Mouse (Mus musculus) limb, embryonic 11.5 days (tissue): ENCODE data around the gene Syncrip. TPM values are rescaled to one million over a fixed set of nuclear protein-coding genes. Genes with fewer than 3 reads are reported as not detected.
"Not testable (repeated sequence)": the region's sequence is repeated elsewhere in the genome, so short reads cannot be mapped to it uniquely, and the experiment has no call there.

Source experiments
- ATAC-seq: fragments of 200-750 bp; cut with Nextera tagmentation; 2 replicates; pipeline ENCODE4 v1.8.0; 2017; ENCODE audit warnings: low read depth; ENCODE audit not compliant: insufficient number of reproducible peaks, low FRiP score, low TSS enrichment
- DNase-seq: peaks from one replicate; pipeline ENCODE4 v3.0.0-alpha.2; 2015; ENCODE audit warnings: low spot score
- H3K27ac ChIP-seq: fragments of 300-500 bp; sonication (generic); replicated peaks from 2 replicates; pipeline ENCODE4 v1.5.1; 2014; ENCODE audit warnings: low read depth, mild to moderate bottlenecking, low read length
- H3K27me3 ChIP-seq: fragments of 300-500 bp; sonication (generic); 2 replicates; pipeline ENCODE4 v1.6.1; 2014; ENCODE audit warnings: mild to moderate bottlenecking, low read length, mixed read lengths; ENCODE audit not compliant: control insufficient read depth, insufficient read depth
- H3K36me3 ChIP-seq: fragments of 300-500 bp; sonication (generic); 2 replicates; pipeline ENCODE4 v1.6.1; 2014; ENCODE audit warnings: mild to moderate bottlenecking, low read length, moderate library complexity, mixed read lengths; ENCODE audit not compliant: control insufficient read depth, insufficient read depth
- H3K4me1 ChIP-seq: fragments of 300-500 bp; sonication (generic); 2 replicates; pipeline ENCODE4 v1.6.1; 2014; ENCODE audit warnings: low read length, mixed read lengths; ENCODE audit not compliant: control insufficient read depth, insufficient read depth
- H3K4me2 ChIP-seq: fragments of 300-500 bp; sonication (generic); 2 replicates; pipeline ENCODE4 v1.6.1; 2014; ENCODE audit warnings: low read depth, mild to moderate bottlenecking, moderate library complexity; ENCODE audit not compliant: severe bottlenecking
- H3K4me3 ChIP-seq: fragments of 300-500 bp; sonication (generic); 2 replicates; pipeline ENCODE4 v1.5.1; 2014; ENCODE audit warnings: low read depth, low read length
- H3K9ac ChIP-seq: fragments of 300-500 bp; sonication (generic); 2 replicates; pipeline ENCODE4 v1.6.1; 2014; ENCODE audit warnings: mild to moderate bottlenecking, low read length
- H3K9me3 ChIP-seq: fragments of 300-500 bp; sonication (generic); 2 replicates; pipeline ENCODE4 v1.6.1; 2016; ENCODE audit warnings: low read length; ENCODE audit not compliant: control insufficient read depth
- WGBS: fragments of 180-500 bp; shearing (Covaris S2); extraction: QIAGEN DNeasy Blood & Tissue Kit; methylation state at CpG from one replicate; pipeline ENCODE4 v1.1.7; 2014; 5-methylcytosine and 5-hydroxymethylcytosine counted together
- polyA plus RNA-seq: library from polyadenylated mRNA; unstranded; fragments of >200 nt; fragmentation: Nextera tagmentation; extraction: Ambion mirVana; gene quantifications from 2 replicates; pipeline ENCODE4 v1.2.1, GENCODE M21; 2014

The Syncrip gene
- polyA plus RNA-seq, 1 experiment from 2014 or later, result 138 TPM

- DNase-seq, result no peak
- peak overlapping the region; percentile 65 for H3K4me2 ChIP-seq
- no peak overlapping the region for H3K9ac ChIP-seq
- 23% methylated on average over 1 of the region's 1 CpGs for WGBS
- ATAC-seq, result no peak
- no peaks in the 10 kb centered on the region for H3K27me3 ChIP-seq
- H3K36me3 ChIP-seq, result peaks cover 5% of the 10 kb centered on the region
- H3K4me3 ChIP-seq, result peak overlapping the region; percentile 99
- H3K27ac ChIP-seq, result no peak overlapping the region
- H3K9me3 ChIP-seq, result no peaks in the 10 kb centered on the region
- H3K4me1 ChIP-seq, result peaks cover 5% of the 10 kb centered on the region
These were observed 2.3 kb downstream of the Syncrip start for GRCm38 (mm10) chr9:88480120-88480519.

GRCm38 (mm10) chr9:88476138-88476537 is 6.2 kb downstream of the Syncrip start:
- DNase-seq, result no peak
- Histone ChIP-seq H3K9me3 (no peaks in the 10 kb centered on the region), H3K4me3 (no peak overlapping the region), H3K4me1 (peaks cover 5% of the 10 kb centered on the region), H3K9ac (no peak overlapping the region), H3K27ac (no peak overlapping the region), H3K27me3 (no peaks in the 10 kb centered on the region), H3K36me3 (peaks cover 14% of the 10 kb centered on the region), H3K4me2 (no peak overlapping the region)
- no peak for ATAC-seq
- 69% methylated on average over 1 of the region's 1 CpGs for WGBS

GRCm38 (mm10) chr9:88461017-88461416 is 21.4 kb downstream of the Syncrip start:
- not testable (repeated sequence) for ATAC-seq, H3K27me3 ChIP-seq
- H3K36me3 ChIP-seq, result peaks cover 12% of the 10 kb centered on the region

GRCm38 (mm10) chr9:88439991-88440390 is 42.4 kb downstream of the Syncrip start:
- Histone ChIP-seq H3K4me1 (no peaks in the 10 kb centered on the region), H3K27me3 (no peaks in the 10 kb centered on the region), H3K4me2 (no peak overlapping the region), H3K9ac (no peak overlapping the region), H3K36me3 (no peaks in the 10 kb centered on the region; the same call in 1 of the 2 replicates), H3K9me3 (no peaks in the 10 kb centered on the region), H3K27ac (no peak overlapping the region), H3K4me3 (no peak overlapping the region)
- 31% methylated on average over 5 of the region's 5 CpGs for whole genome bisulfite sequencing
- DNase-seq (no peak), ATAC-seq (no peak)

More at GRCm38 (mm10) chr9:88461017-88461416, 21.4 kb downstream of the Syncrip start:
- H3K9me3 ChIP-seq, H3K4me2 ChIP-seq, H3K27ac ChIP-seq, DNase-seq, H3K9ac ChIP-seq, H3K4me3 ChIP-seq, H3K4me1 ChIP-seq: not testable (repeated sequence)
- WGBS, result 92% methylated on average over 2 of the region's 4 CpGs

- ATAC-seq (no peak), DNase-seq (no peak)
- H3K36me3 ChIP-seq, result no peaks in the 10 kb centered on the region
- no peaks in the 10 kb centered on the region for H3K4me1 ChIP-seq
- H3K27ac ChIP-seq, result peak overlapping the region; percentile 53; the same call in 1 of the 2 replicates
- WGBS, result under 1% methylated on average over 17 of the region's 17 CpGs
- peak overlapping the region; percentile 74 for H3K9ac ChIP-seq
- H3K4me2 ChIP-seq, result peak overlapping the region; percentile 89
- peak overlapping the region; percentile 64 for H3K4me3 ChIP-seq
- H3K27me3 ChIP-seq, result no peaks in the 10 kb centered on the region
- H3K9me3 ChIP-seq, result no peaks in the 10 kb centered on the region
These were observed 43.2 kb downstream of the Syncrip start for GRCm38 (mm10) chr9:88439238-88439600.

- no peaks in the 10 kb centered on the region for H3K36me3 ChIP-seq
- no peaks in the 10 kb centered on the region for H3K27me3 ChIP-seq
- peak within 1 kb of the TSS; percentile 74 for H3K9ac ChIP-seq
- peak within 1 kb of the TSS; percentile 64 for H3K4me3 ChIP-seq
- DNase-seq, result peak; percentile 96
- peak within 1 kb of the TSS; percentile 53 for H3K27ac ChIP-seq
- WGBS, result under 1% methylated on average over 57 of the region's 62 CpGs
- H3K4me1 ChIP-seq, result no peaks in the 10 kb centered on the region
- peak within 1 kb of the TSS; percentile 89 for H3K4me2 ChIP-seq
- peak; percentile 96 for ATAC-seq
- no peaks in the 10 kb centered on the region for H3K9me3 ChIP-seq
These were observed 43.7 kb downstream of the Syncrip start, which contains the start of gene Snx14 for GRCm38 (mm10) chr9:88438555-88439237. Gene Snx14 (minus strand): TSS chr9:88438958.

- Histone ChIP-seq H3K36me3 (no peaks in the 10 kb centered on the region), H3K4me1 (no peaks in the 10 kb centered on the region), H3K27ac (peak overlapping the region; percentile 53), H3K9me3 (no peaks in the 10 kb centered on the region), H3K4me3 (peak overlapping the region; percentile 64), H3K4me2 (peak overlapping the region; percentile 89), H3K27me3 (no peaks in the 10 kb centered on the region), H3K9ac (peak overlapping the region; percentile 74)
- WGBS, result 1% methylated on average over 15 of the region's 15 CpGs
- DNase-seq, result no peak
- peak; percentile 1; the same call in 1 of the 2 replicates for ATAC-seq
These were observed 44.2 kb downstream of the Syncrip start for GRCm38 (mm10) chr9:88438237-88438554.

- Histone ChIP-seq H3K4me2 (peak overlapping the region; percentile 89), H3K9ac (peak overlapping the region; percentile 74; the same call in 1 of the 2 replicates), H3K27ac (no peak overlapping the region), H3K36me3 (no peaks in the 10 kb centered on the region), H3K4me3 (peak overlapping the region; percentile 64), H3K9me3 (no peaks in the 10 kb centered on the region), H3K27me3 (no peaks in the 10 kb centered on the region), H3K4me1 (no peaks in the 10 kb centered on the region)
- no peak for ATAC-seq
- DNase-seq, result no peak
- WGBS, result 60% methylated on average over 10 of the region's 10 CpGs
These were observed 44.8 kb downstream of the Syncrip start for GRCm38 (mm10) chr9:88437342-88438236.
